Mouse (Mus musculus) myocyte (in vitro differentiated cells): ENCODE results near the gene Kiss1.

ENCODE experiments used
- MAX ChIP-seq: IDR thresholded peaks from one replicate; pipeline ENCODE4 v1.6.1; 2011; ENCODE audit warnings: low read depth, mild to moderate bottlenecking, control low read depth
- POLR2A ChIP-seq: IDR thresholded peaks from one replicate; pipeline ENCODE4 v1.6.1; 2011; ENCODE audit warnings: low read depth, mild to moderate bottlenecking, control low read depth, moderate library complexity; ENCODE audit not compliant: insufficient read length
- REST ChIP-seq: IDR thresholded peaks from one replicate; pipeline ENCODE4 v1.6.1; 2011; ENCODE audit warnings: mild to moderate bottlenecking, control low read depth, moderate library complexity; ENCODE audit not compliant: insufficient read depth, insufficient read length
- TCF12 ChIP-seq: IDR thresholded peaks from one replicate; pipeline ENCODE4 v1.6.1; 2011; ENCODE audit warnings: mild to moderate bottlenecking, control low read depth; ENCODE audit not compliant: poor library complexity, insufficient read depth, severe bottlenecking
- USF1 ChIP-seq: IDR thresholded peaks from one replicate; pipeline ENCODE4 v1.6.1; 2011; ENCODE audit warnings: low read depth, mild to moderate bottlenecking, control low read depth, moderate library complexity

- TF ChIP-seq TCF12 (no peak), MAX (no peak), USF1 (no peak), POLR2A (no peak), REST (no peak)
Measured at GRCm38 (mm10) chr1:133328299-133328795, 6.7 kb downstream of the Kiss1 start.
